Mouse (Mus musculus) lung, embryonic 15.5 days (tissue): ENCODE measurements around the gene Tbc1d5. TPM values are rescaled to one million over a fixed set of nuclear protein-coding genes. Genes with fewer than 3 reads are reported as not detected.
"Not testable (repeated sequence)": the region's sequence is repeated elsewhere in the genome, so short reads cannot be mapped to it uniquely, and the experiment has no call there.

Experiments used
- ATAC-seq: fragments of 200-750 bp; cut with Nextera tagmentation; 2 replicates; pipeline ENCODE4 v1.8.0; 2017; ENCODE audit warnings: moderate number of reproducible peaks, borderline replicate concordance; ENCODE audit not compliant: low FRiP score, low TSS enrichment; ENCODE audit errors: extremely low read depth
- H3K27ac ChIP-seq: fragments of 300-500 bp; sonication (generic); 2 replicates; pipeline ENCODE4 v1.5.1; 2015; ENCODE audit warnings: moderate library complexity, mild to moderate bottlenecking, inconsistent platforms
- H3K27me3 ChIP-seq: fragments of 300-500 bp; sonication (generic); 2 replicates; pipeline ENCODE4 v1.6.1; 2015; ENCODE audit warnings: inconsistent platforms
- H3K36me3 ChIP-seq: fragments of 300-500 bp; sonication (generic); 2 replicates; pipeline ENCODE4 v1.6.1; 2015; ENCODE audit warnings: inconsistent platforms
- H3K4me1 ChIP-seq: fragments of 300-500 bp; sonication (generic); 2 replicates; pipeline ENCODE4 v1.6.1; 2015; ENCODE audit warnings: inconsistent platforms
- H3K4me2 ChIP-seq: fragments of 300-500 bp; sonication (generic); 2 replicates; pipeline ENCODE4 v1.6.1; 2015; ENCODE audit warnings: inconsistent platforms, mild to moderate bottlenecking, moderate library complexity
- H3K4me3 ChIP-seq: fragments of 300-500 bp; sonication (generic); 2 replicates; pipeline ENCODE4 v1.5.1; 2015; ENCODE audit warnings: mild to moderate bottlenecking, inconsistent platforms
- H3K9ac ChIP-seq: fragments of 300-500 bp; sonication (generic); 2 replicates; pipeline ENCODE4 v1.6.1; 2015; ENCODE audit warnings: inconsistent platforms
- H3K9me3 ChIP-seq: fragments of 300-500 bp; sonication (generic); 2 replicates; pipeline ENCODE4 v1.6.1; 2016; ENCODE audit warnings: inconsistent platforms
- whole genome bisulfite sequencing: fragments of 180-500 bp; shearing (Covaris S2); methylation state at CpG from one replicate; pipeline ENCODE4 v1.1.7; 2015; 5-methylcytosine and 5-hydroxymethylcytosine counted together
- polyA plus RNA-seq: library from polyadenylated mRNA; unstranded; fragments of >200 nt; fragmentation: Nextera tagmentation; extraction: Ambion mirVana; gene quantifications from 2 replicates; pipeline ENCODE4 v1.2.1, GENCODE M21; 2015

Gene Tbc1d5
- polyA plus RNA-seq, 1 experiment from 2014 or later = 11.6 TPM

GRCm38 (mm10) chr17:50698410-50698809 is 480.7 kb downstream of the Tbc1d5 start:
- H3K27me3 ChIP-seq, H3K9ac ChIP-seq, H3K27ac ChIP-seq, H3K36me3 ChIP-seq, H3K9me3 ChIP-seq, H3K4me1 ChIP-seq, ATAC-seq: not testable (repeated sequence)
- 1% methylated on average over 39 of the region's 39 CpGs for WGBS
- H3K4me3 ChIP-seq = peak overlapping the region; percentile 22
- peak overlapping the region; percentile 52 for H3K4me2 ChIP-seq

GRCm38 (mm10) chr17:50688135-50688534 is 491.0 kb downstream of the Tbc1d5 start:
- H3K27me3 ChIP-seq = no peaks in the 10 kb centered on the region
- no peak for ATAC-seq
- 89% methylated on average over 6 of the region's 6 CpGs for WGBS
- H3K4me1 ChIP-seq = no peaks in the 10 kb centered on the region
- no peak overlapping the region for H3K4me2 ChIP-seq
- no peak overlapping the region for H3K4me3 ChIP-seq
- no peaks in the 10 kb centered on the region for H3K36me3 ChIP-seq
- no peak overlapping the region for H3K27ac ChIP-seq
- no peaks in the 10 kb centered on the region for H3K9me3 ChIP-seq
- no peak overlapping the region for H3K9ac ChIP-seq

GRCm38 (mm10) chr17:50687670-50688069 is 491.5 kb downstream of the Tbc1d5 start:
- H3K9me3 ChIP-seq = no peaks in the 10 kb centered on the region
- H3K36me3 ChIP-seq = no peaks in the 10 kb centered on the region
- no peak for ATAC-seq
- no peak overlapping the region for H3K4me2 ChIP-seq
- no peak overlapping the region for H3K9ac ChIP-seq
- no peak overlapping the region for H3K27ac ChIP-seq
- 81% methylated on average over 10 of the region's 10 CpGs for WGBS
- H3K27me3 ChIP-seq = no peaks in the 10 kb centered on the region
- H3K4me3 ChIP-seq = no peak overlapping the region
- H3K4me1 ChIP-seq = no peaks in the 10 kb centered on the region

GRCm38 (mm10) chr17:50684960-50685645 is 494.0 kb downstream of the Tbc1d5 start:
- H3K9me3 ChIP-seq = no peaks in the 10 kb centered on the region
- WGBS = 60% methylated on average over 7 of the region's 7 CpGs
- no peak overlapping the region for H3K27ac ChIP-seq
- no peak overlapping the region for H3K9ac ChIP-seq
- no peak overlapping the region for H3K4me3 ChIP-seq
- H3K27me3 ChIP-seq = no peaks in the 10 kb centered on the region
- no peaks in the 10 kb centered on the region for H3K36me3 ChIP-seq
- H3K4me2 ChIP-seq = no peak overlapping the region
- no peak for ATAC-seq
- no peaks in the 10 kb centered on the region for H3K4me1 ChIP-seq
